Mouse (Mus musculus) stomach, postnatal 0 days (tissue): ENCODE data around the gene Pkp4.

Source experiments
- CTCF ChIP-seq: IDR thresholded peaks from 2 replicates; pipeline ENCODE4 v1.5.1; 2016; ENCODE audit warnings: antibody characterized with exemption, low read depth, mild to moderate bottlenecking, moderate library complexity
- EP300 ChIP-seq: optimal IDR thresholded peaks from 2 replicates; pipeline ENCODE3; 2016; ENCODE audit warnings: antibody characterized with exemption

GRCm38 (mm10) chr2:59167830-59168229, 7.2 kb downstream of the Pkp4 start:
- no peak; the same call in 1 of the 2 replicates for TF ChIP-seq CTCF
- no peak for TF ChIP-seq EP300
